Mouse (Mus musculus): ENCODE results near the gene Sele. TPM values are rescaled to one million over a fixed set of nuclear protein-coding genes. Genes with fewer than 3 reads are reported as not detected.

Sele gene
- polyA plus RNA-seq, 1 experiment from 2014 or later = not detected

Other genes with a start within 250 kb of the Sele start
- gene Scyl3, start 119.1 kb upstream of the Sele start, polyA plus RNA-seq (2015; fragmentation: Nextera tagmentation; extraction: Ambion mirVana) = 17.7 and 17.9 TPM in 2 replicates
- gene BC055324, start 53.4 kb upstream of the Sele start, polyA plus RNA-seq (2015; fragmentation: Nextera tagmentation; extraction: Ambion mirVana) = 10.9 and 12.0 TPM in 2 replicates
- gene Mettl18, start 53.3 kb upstream of the Sele start, polyA plus RNA-seq (2015; fragmentation: Nextera tagmentation; extraction: Ambion mirVana) = 8.6 and 9.2 TPM in 2 replicates
- gene Sell, start 13.7 kb downstream of the Sele start, polyA plus RNA-seq (2015; fragmentation: Nextera tagmentation; extraction: Ambion mirVana) = 0.23 and 0.24 TPM in 2 replicates
- not detected in 2 replicates for gene Selp, start 67.0 kb downstream of the Sele start, polyA plus RNA-seq (2015; fragmentation: Nextera tagmentation; extraction: Ambion mirVana)
- gene F5, start 103.6 kb downstream of the Sele start, polyA plus RNA-seq (2015; fragmentation: Nextera tagmentation; extraction: Ambion mirVana) = 0.09 and 0.27 TPM in 2 replicates
- gene Slc19a2, start 200.8 kb downstream of the Sele start, polyA plus RNA-seq (2015; fragmentation: Nextera tagmentation; extraction: Ambion mirVana) = 6.9 and 7.2 TPM in 2 replicates
- gene Ccdc181, start 227.4 kb downstream of the Sele start, polyA plus RNA-seq (2015; fragmentation: Nextera tagmentation; extraction: Ambion mirVana) = 21.7 and 22.3 TPM in 2 replicates